Mouse (Mus musculus) heart, postnatal 14 days (tissue): ENCODE results near the gene Srrm4. TPM values are rescaled to one million over a fixed set of nuclear protein-coding genes. Genes with fewer than 3 reads are reported as not detected.

ENCODE experiments used
- DNase-seq, 2 experiments: peaks; one replicate each; pipeline ENCODE4 v3.0.0; 2021 to 2022
- intact Hi-C: fragments of 180-260 bp; cut with DNase I; formaldehyde crosslinking; loops from one replicate; pipeline ENCODE4 v1.15.1; 2025
- long read RNA-seq, 2 experiments: library from polyadenylated mRNA; stranded (forward); transcript quantifications; one replicate each; pipeline ENCODE4 v2.0.0; 2021
- total RNA-seq, 2 experiments: library from RNA; stranded (reverse); gene quantifications; 2 replicates each; pipeline ENCODE4 v1.2.3; 2021

Srrm4 gene
- total RNA-seq, result 1 to 10 TPM; 4.7 to 6.3 TPM
- long read RNA-seq, experiment 1, full-length matches to known transcripts, result 1 of 4 reads
- long read RNA-seq, experiment 1, partial matches to known transcripts, result 0 of 4 reads
- long read RNA-seq, experiment 1, other reads (novel, unspliced or antisense), result 3 of 4 reads
- long read RNA-seq, experiment 2, partial matches to known transcripts, result 0 of 3 reads
- long read RNA-seq, experiment 2, other reads (novel, unspliced or antisense), result 3 of 3 reads

- intact Hi-C loops, result loop anchor here (5.0 kb wide), 2 partner anchors 359 to 469 kb away; no protein-coding TSS in a partner anchor
Measured at GRCm38 (mm10) chr5:116591346-116592048, at the start of gene Srrm4. TSS of gene Srrm4 (minus strand) at chr5:116591817.

GRCm38 (mm10) chr5:116592801-116593430, 1.3 kb upstream of the Srrm4 start:
- DNase-seq, result peak; percentile 3 to 24
- intact Hi-C loops, result loop anchor here (5.0 kb wide), 2 partner anchors 361 to 471 kb away; no protein-coding TSS in a partner anchor

More at GRCm38 (mm10) chr5:116591346-116592048, at the start of gene Srrm4:
- peak; percentile 58 to 75 for DNase-seq

DNA sequence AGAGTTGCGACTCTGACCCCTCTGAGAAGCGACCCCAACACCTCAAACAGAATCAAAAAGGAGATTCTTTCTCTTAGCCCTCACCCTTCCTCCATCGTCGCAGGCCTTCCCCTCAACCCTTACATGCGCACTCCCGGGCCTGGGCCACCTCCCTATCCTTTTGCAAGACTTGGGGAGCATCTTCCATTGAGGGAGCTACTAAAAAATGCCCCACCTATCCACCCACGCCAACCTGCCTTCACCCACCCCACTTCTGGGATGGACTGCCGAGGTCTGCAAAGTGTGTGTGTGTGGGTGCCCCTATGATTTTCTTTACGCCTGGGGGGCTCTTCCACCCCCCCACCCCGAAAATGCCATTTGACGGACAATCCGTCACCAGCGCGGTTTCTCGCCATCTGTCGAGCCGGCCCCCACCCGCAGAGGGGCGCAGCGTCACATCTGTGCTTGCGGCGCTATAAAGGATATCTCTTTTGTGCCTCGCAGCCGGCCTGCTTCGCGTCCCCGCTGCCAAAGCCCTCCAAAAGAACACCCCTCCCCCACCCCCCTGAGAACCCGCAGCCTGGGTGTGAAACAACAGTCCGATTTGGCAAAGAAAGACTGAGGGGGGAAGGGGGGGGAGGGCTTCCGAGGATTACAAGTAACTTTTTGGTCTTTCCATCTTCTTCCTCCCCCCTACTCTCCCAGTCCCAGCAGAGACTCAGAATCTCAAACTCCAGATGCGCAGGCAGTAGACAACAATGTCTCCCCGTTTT, 608 bp upstream of the Srrm4 start:
- intact Hi-C loops, result loop anchor here (5.0 kb wide), 2 partner anchors 360 to 470 kb away; no protein-coding TSS in a partner anchor
- no peak for DNase-seq

- intact Hi-C loops, result loop anchor here (5.0 kb wide), 2 partner anchors 358 to 468 kb away; no protein-coding TSS in a partner anchor
- no peak for DNase-seq
Measured at GRCm38 (mm10) chr5:116590698-116591097, 919 bp downstream of the Srrm4 start.

- intact Hi-C loops, result loop anchor here (5.0 kb wide), 2 partner anchors 357 to 467 kb away; no protein-coding TSS in a partner anchor
Measured at GRCm38 (mm10) chr5:116589631-116590030, 2.0 kb downstream of the Srrm4 start.

DNA sequence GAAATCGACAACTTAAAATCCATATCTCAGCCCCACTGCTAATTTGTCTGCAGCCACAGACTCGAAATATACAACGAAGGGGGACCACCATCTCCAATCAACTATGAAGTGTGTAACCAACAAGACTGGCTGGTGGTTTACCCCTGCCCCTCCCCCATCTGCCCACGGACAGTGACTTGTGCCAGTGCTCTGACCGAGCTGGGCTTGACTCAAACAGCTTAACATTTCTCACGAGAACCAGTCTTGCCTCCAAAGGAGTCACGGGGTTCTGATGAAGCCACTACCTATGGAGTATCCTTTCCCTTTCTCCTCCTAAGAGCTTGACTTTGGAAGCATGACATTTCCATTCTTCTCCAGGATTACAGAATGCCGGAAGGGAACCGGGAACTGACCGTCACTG, 2.8 kb downstream of the Srrm4 start:
- DNase-seq, result no peak
- intact Hi-C loops, result no loop called here

More at GRCm38 (mm10) chr5:116589631-116590030, 2.0 kb downstream of the Srrm4 start:
- DNase-seq, result no peak

DNA sequence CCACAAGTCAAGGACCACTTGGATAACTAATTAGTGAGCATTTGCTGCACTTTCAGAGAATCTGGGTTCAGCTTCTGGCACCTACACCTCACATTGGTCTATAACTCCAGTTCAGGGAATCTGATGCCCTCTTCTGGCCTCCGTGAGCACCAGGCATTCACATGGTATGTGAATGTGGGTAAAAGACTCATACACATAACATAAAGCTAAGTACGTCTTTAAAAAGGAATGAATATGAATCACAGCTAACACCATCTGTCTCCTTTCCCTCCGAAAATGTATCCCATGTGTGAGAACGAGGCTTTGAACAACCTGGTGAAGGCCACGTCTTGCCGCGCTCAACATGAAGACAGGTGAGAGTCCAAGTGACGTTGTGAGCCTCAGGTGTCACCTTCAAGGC, 12.1 kb downstream of the Srrm4 start:
- no peak for DNase-seq
- intact Hi-C loops, result no loop called here

DNA sequence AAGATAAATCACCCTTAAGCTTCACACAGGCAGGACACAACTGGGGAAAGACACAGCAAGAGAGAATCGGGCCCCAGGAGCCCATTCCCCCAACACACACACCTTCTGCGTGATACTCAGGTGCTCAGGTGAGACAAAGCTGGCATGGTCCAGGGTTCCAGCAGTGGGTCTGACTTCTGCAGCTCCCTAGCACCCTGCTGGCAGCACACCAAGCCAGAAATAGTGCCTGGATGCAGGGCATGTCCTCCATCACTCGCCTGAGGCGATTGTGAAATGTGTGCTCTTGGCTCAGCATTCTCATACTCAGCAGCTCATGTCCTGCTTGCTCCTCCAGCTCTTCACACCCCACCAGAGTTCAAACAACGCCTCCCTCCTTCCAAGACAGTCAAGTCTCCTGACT, 14.5 kb downstream of the Srrm4 start:
- DNase-seq, result no peak
- intact Hi-C loops, result no loop called here

DNA sequence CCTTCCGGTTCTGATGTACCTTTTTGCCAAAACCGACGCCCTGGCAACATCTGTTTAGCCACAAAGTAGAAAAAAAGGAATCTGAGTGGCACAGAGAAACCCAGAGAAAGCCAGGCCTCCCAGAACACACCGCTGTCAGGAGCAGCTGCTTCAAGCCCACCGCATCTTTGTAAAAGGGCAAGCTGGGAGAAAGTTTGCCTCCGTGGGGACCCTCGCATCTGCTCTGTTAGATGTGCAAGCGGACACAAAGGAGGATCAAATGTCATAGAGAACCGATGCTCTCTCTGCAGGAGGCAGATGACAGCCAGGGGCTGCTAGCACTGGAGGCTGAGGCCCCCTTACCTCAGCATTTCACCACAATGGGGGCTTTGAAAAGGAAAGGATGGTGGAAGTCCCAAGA, 18.3 kb downstream of the Srrm4 start:
- intact Hi-C loops, result no loop called here
- no peak for DNase-seq

DNA sequence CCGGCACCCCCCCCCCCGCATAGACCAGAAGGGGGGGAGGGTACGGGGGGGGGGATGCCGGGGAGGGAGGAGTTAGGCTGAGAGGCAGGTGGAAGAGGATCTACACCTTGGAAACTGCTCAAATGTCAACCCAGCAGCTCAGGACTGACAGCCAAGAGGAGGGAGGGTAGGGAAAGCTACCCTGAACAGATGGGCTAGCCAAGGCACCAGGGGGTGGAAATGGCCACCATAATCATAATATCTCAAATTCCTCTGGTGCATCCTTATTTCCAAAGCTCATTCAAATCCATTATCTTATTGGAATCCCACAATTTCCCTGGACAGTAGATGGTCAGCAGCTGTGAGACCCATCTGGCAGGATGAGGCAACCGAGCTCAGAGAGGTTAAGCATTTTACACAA, 19.7 kb downstream of the Srrm4 start:
- no peak for DNase-seq
- intact Hi-C loops, result no loop called here

DNA sequence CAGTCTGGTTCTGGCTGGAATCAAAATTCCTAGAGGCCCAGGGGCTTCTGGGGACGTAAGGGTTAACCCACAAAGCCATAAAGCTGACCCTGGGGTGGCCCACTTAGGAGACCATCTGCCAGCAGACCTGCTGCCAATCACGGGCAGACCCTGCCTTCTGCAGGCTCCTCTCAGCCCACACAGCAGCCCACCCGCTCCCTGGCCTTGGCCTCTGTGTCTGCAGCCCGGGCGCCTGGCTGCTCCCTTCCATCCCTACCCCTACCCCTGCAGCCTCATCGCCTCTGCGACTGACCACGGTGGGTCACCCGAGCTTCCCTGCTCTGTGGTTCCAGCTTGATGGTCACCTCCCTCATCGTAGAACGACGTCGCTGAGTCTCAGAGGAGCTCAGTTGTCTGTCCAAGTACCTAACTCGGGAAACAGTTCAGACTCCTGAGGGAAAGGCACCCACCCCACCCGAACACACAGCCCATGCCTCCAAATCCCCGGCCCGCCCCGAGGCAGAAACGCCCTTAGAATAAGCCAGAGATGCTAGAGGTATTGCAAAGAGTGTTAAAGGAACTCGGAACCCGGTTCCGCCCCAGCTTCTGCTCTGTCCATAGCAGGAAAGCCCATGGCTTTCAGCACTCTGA, 20.3 kb downstream of the Srrm4 start:
- intact Hi-C loops, result no loop called here
- no peak for DNase-seq

- intact Hi-C loops, result no loop called here
- DNase-seq, result no peak
Measured at GRCm38 (mm10) chr5:116570566-116570965, 21.1 kb downstream of the Srrm4 start.

- no peak for DNase-seq
- intact Hi-C loops, result no loop called here
Measured at GRCm38 (mm10) chr5:116569629-116570028, 22.0 kb downstream of the Srrm4 start.

DNA sequence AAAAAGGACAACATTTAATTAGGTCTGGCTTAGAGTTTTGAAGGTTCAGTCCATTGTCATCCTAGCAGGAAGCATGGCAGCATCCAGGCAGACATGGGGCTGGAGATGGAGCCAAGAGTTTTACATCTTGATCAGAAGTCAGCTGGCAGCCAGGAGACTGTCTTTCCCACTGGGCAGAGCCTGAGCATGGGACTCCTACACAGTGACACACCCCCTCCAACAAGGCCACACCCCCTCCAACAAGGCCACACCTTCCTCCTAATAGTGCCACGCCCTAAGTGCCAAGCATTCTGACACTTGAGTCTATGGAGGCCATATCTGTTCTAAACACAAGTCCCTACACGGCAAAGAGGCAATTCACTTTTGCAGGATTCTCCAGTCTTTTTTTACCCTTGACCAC, 23.6 kb downstream of the Srrm4 start:
- no peak for DNase-seq
- intact Hi-C loops, result no loop called here

GRCm38 (mm10) chr5:116567298-116567697, 24.3 kb downstream of the Srrm4 start:
- no peak for DNase-seq
- intact Hi-C loops, result no loop called here

DNA sequence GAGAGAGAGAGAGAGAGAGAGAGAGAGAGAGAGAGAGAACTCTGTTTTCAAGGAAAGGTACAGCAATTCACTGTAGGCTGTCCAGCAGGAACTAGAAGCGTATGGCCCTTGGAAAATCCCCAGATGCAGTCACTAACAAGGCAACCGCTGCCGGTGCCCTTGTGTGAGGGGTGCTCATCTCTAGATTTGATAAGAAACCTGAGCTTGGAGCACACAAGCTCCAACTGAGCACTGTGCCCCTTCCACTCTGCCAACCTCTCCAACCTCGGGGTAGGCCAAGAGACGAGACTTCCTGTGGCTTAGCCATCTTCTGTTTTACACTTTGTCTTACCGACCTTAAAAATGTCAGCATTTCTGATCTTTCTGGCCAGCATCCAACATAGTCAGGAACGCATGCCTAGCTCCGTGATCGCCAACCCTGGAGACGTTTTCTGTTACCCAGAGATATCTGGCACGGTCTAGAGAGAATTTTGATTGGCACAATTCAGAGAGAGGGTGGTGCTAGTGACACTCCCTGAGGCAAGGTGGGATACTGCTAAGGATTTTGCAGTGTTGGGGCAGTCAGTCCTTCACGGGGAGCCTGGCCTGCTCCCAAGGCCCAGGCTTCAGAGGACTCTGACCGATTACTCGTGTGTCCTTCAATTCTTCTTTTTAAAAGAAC, 25.1 kb downstream of the Srrm4 start:
- no peak for DNase-seq
- intact Hi-C loops, result no loop called here

- intact Hi-C loops, result no loop called here
- no peak for DNase-seq
Measured at GRCm38 (mm10) chr5:116565573-116565972, 26.0 kb downstream of the Srrm4 start.

GRCm38 (mm10) chr5:116564391-116564790, 27.2 kb downstream of the Srrm4 start:
- no peak for DNase-seq
- intact Hi-C loops, result no loop called here

- no peak for DNase-seq
- intact Hi-C loops, result no loop called here
Measured at GRCm38 (mm10) chr5:116563713-116564112, 27.9 kb downstream of the Srrm4 start.

DNA sequence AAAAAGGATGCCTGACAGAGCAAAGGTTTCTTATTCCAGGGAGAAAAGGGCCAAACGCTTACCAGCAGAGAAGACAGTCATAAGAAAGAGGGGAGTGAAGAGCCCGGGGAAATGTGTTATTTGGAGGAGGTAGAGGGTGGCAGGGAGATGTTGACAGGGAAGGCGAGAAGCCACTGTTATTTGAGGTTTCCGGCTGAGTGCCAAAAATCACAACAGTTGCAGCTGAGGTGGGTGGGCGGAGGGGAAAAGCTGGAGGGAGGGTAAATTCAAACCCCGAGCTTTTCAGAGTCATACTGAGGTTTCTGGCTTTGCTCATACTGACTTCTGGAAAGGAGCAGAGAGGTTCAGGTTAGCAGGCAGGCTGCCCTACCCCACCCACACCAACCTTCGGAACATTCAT, 32.5 kb downstream of the Srrm4 start:
- no peak for DNase-seq
- intact Hi-C loops, result no loop called here
